Comparison of ENCODE assay signal across 15 mouse cellular contexts in genomic region chr10:56753576-56753975, GRCm38 (mm10).
DNase-seq lines count a peak whose midpoint lies in the region; ATAC-seq and TF ChIP-seq lines count a peak whose summit lies in the region.
"Had no signal": no experiment of that assay in that cellular context is flagged by ENCODE, and none has a peak within 500 bp of the region (broad histone marks: within the 10 kb centered on the region; RNA-seq: fewer than 3 reads in every experiment).

No protein-coding gene starts in this region.

- TF ChIP-seq CTCF in heart, postnatal 0 days (IDR thresholded peaks at IDR 0.05; ENCODE audit: low read depth), result no peak

- no peak overlapping the region for H3K4me3 ChIP-seq in heart, postnatal 0 days (ENCODE audit: low read depth, low read length)
- H3K4me3 ChIP-seq: embryonic facial prominence, embryonic 10.5 days; forebrain, embryonic 13.5 days; heart, embryonic 10.5 days; hindbrain, embryonic 15.5 days had no signal

- 0 out of 2 replicates have a peak, but pooled peaks cover 11% of the 10 kb centered on the region for H3K4me1 ChIP-seq in heart, postnatal 0 days (ENCODE audit: control insufficient read depth, insufficient read depth)
- H3K4me1 ChIP-seq: forebrain, embryonic 13.5 days had no signal

- no peaks in the 10 kb centered on the region for H3K36me3 ChIP-seq in heart, postnatal 0 days (replicated peaks; ENCODE audit: control insufficient read depth, insufficient read depth, low read length)
- H3K36me3 ChIP-seq: embryonic facial prominence, embryonic 10.5 days; heart, embryonic 10.5 days; hindbrain, embryonic 15.5 days had no signal

- H3K27me3 ChIP-seq in heart, postnatal 0 days (ENCODE audit: control insufficient read depth, insufficient read depth, low read length), result no peaks in the 10 kb centered on the region
- H3K27me3 ChIP-seq: forebrain, embryonic 13.5 days; hindbrain, embryonic 15.5 days had no signal

- H3K9ac ChIP-seq in heart, postnatal 0 days (replicated peaks; ENCODE audit: low read depth, low read length), result no peak overlapping the region
- H3K9ac ChIP-seq: forebrain, embryonic 13.5 days; forebrain, postnatal 0 days; hindbrain, embryonic 15.5 days had no signal

- WGBS in heart, postnatal 0 days, result 25% methylated on average over 2 of the region's 2 CpGs

- H3K9me3 ChIP-seq in heart, postnatal 0 days (replicated peaks; ENCODE audit: control insufficient read depth, low read length), result no peaks in the 10 kb centered on the region
- H3K9me3 ChIP-seq: embryonic facial prominence, embryonic 10.5 days; forebrain, embryonic 13.5 days; heart, embryonic 10.5 days; hindbrain, embryonic 15.5 days had no signal

- H3K27ac ChIP-seq in heart, postnatal 0 days (ENCODE audit: low read depth), result peak overlapping the region; percentile 11; the same call in 1 of the 2 replicates
- H3K27ac ChIP-seq: embryonic facial prominence, embryonic 10.5 days; forebrain, embryonic 13.5 days; heart, embryonic 10.5 days; hindbrain, embryonic 15.5 days had no signal

- no peak for TF ChIP-seq EP300 in heart, postnatal 0 days (IDR thresholded peaks at IDR 0.05; ENCODE audit: low read depth)

- no peak for ATAC-seq in heart, postnatal 0 days (ENCODE audit: insufficient read depth, low read depth)
- ATAC-seq: forebrain, embryonic 13.5 days; forebrain, postnatal 0 days; intestine, embryonic 16.5 days had no signal

- no peak overlapping the region for H3K4me2 ChIP-seq in heart, postnatal 0 days (ENCODE audit: low read depth, low read length)
- H3K4me2 ChIP-seq: forebrain, embryonic 13.5 days; hindbrain, embryonic 15.5 days had no signal

- DNase-seq in heart, postnatal 0 days (ENCODE audit: low spot score), result no peak
- DNase-seq in heart, postnatal 4 days, result no peak
- DNase-seq in adrenal gland, adult 8-10 months, result peak; percentile 12
- DNase-seq in adrenal gland, postnatal 14 days, result peak; percentile 47
- no peak for DNase-seq in right cerebral cortex, postnatal 25 days
- DNase-seq in testis, postnatal 10 days (ENCODE audit: low spot score), result no peak
- DNase-seq: cerebellum, adult 2 months; forebrain, postnatal 0 days; gastrocnemius, postnatal 36 days; heart, postnatal 14 days had no signal

Comparison
In these comparisons a context has a peak if more than half of its experiments do, and no peak if none do; other contexts are left out.
1. DNase-seq: peak in adrenal gland, adult 8-10 months (single experiment) and adrenal gland, postnatal 14 days (single experiment); none in heart, postnatal 0 days (single experiment), heart, postnatal 4 days (single experiment), right cerebral cortex, postnatal 25 days (single experiment) and testis, postnatal 10 days (single experiment).